Mouse (Mus musculus) retina, postnatal 1 day (tissue): Measurements from ENCODE around the gene Wnt7a.

Experiments used
- DNase-seq: peaks from one replicate; pipeline ENCODE4 v3.0.0-alpha.2; 2012

Gene Wnt7a

GRCm38 (mm10) chr6:91335470-91335869 lies 75.7 kb downstream of the Wnt7a start:
- no peak for DNase-seq

GRCm38 (mm10) chr6:91331886-91332285 lies 79.3 kb downstream of the Wnt7a start:
- no peak for DNase-seq

GRCm38 (mm10) chr6:91325556-91325955 lies 85.6 kb downstream of the Wnt7a start:
- DNase-seq = no peak

GRCm38 (mm10) chr6:91324752-91325151 lies 86.4 kb downstream of the Wnt7a start:
- no peak for DNase-seq

- DNase-seq = no peak
Measured at GRCm38 (mm10) chr6:91322001-91322772, 89.0 kb downstream of the Wnt7a start.
